Mouse (Mus musculus): Measurements from ENCODE around the gene Rars2.

- TF ChIP-seq CTCF (IDR thresholded peaks at IDR 0.05; ENCODE audit: extremely low read depth, insufficient read depth, insufficient read length, insufficient replicate concordance) (no peak), POLR2A (IDR thresholded peaks at IDR 0.05; ENCODE audit: low read depth, low read length) (no peak)
Observed at GRCm38 (mm10) chr4:34702231-34702630, 87.5 kb downstream of the Rars2 start.

Measured in spleen, adult 2 months (tissue).